In the genomic region with DNA sequence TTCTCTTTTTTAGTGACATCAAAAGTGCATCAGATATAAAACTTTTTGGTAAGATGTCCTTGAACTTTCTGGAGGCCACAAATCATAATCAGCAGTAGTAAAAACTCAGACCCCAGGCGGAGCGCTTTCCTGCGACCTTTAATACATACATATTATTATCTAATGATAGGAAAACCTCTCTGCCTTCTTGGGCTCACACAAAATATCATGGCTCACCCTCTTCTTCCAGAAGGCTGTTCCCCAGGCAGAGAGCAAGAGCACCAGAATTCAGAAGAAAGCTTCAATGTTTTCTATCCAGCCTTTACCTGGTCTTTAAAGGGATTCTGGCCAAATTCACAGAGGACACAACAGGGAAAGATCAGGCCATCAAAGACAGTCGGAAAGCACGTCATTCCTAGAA, we compare ENCODE assay signal across 26 mouse cellular contexts. TPM values are rescaled to one million over a fixed set of nuclear protein-coding genes. Genes with fewer than 3 reads are reported as not detected.
DNase-seq lines count a peak whose midpoint lies in the region; ATAC-seq and TF ChIP-seq lines count a peak whose summit lies in the region.
"Had no signal": no experiment of that assay in that cellular context is flagged by ENCODE, and none has a peak within 500 bp of the region (broad histone marks: within the 10 kb centered on the region; RNA-seq: fewer than 3 reads in every experiment).

No protein-coding gene starts in this region.

- peak; percentile 50 for DNase-seq in intestine, embryonic 14.5 days (ENCODE audit: low spot score)
- DNase-seq in neural tube, embryonic 10.5 days (ENCODE audit: extremely low spot score, low spot score), result peak; percentile 11
- DNase-seq in limb, embryonic 10.5 days (ENCODE audit: low spot score), result peak; percentile 29
- DNase-seq in kidney, postnatal 4 days, result no peak
- DNase-seq: adrenal gland, adult 8-10 months; adrenal gland, postnatal 25 days; cerebellum, adult 11-12 months; cerebellum, adult 8-10 months; cerebellum, postnatal 10 days; cerebellum, postnatal 36 days; forebrain, postnatal 0 days; gastrocnemius, adult 2 months; gastrocnemius, postnatal 14 days; heart, adult 18-20 months had no signal

- no peak overlapping the region for H3K9ac ChIP-seq in intestine, embryonic 14.5 days (ENCODE audit: low read length)
- H3K9ac ChIP-seq in intestine, postnatal 0 days (ENCODE audit: low read depth, low read length), result no peak overlapping the region
- no peak overlapping the region for H3K9ac ChIP-seq in neural tube, embryonic 15.5 days (replicated peaks)
- H3K9ac ChIP-seq: embryonic facial prominence, embryonic 15.5 days; forebrain, postnatal 0 days; heart, embryonic 13.5 days; hindbrain, embryonic 12.5 days; hindbrain, embryonic 15.5 days had no signal

- no peaks in the 10 kb centered on the region for H3K27me3 ChIP-seq in intestine, embryonic 14.5 days (replicated peaks; ENCODE audit: control insufficient read depth, insufficient read depth, low read length)
- no peaks in the 10 kb centered on the region for H3K27me3 ChIP-seq in intestine, postnatal 0 days (replicated peaks; ENCODE audit: control insufficient read depth, insufficient read depth, low read length)
- H3K27me3 ChIP-seq in neural tube, embryonic 15.5 days (replicated peaks), result no peaks in the 10 kb centered on the region
- no peaks in the 10 kb centered on the region for H3K27me3 ChIP-seq in limb, embryonic 10.5 days (ENCODE audit: low read depth, poor library complexity, severe bottlenecking)
- no peaks in the 10 kb centered on the region for H3K27me3 ChIP-seq in small intestine, adult 2 months (ENCODE audit: control insufficient read depth, insufficient read depth, low read length)
- H3K27me3 ChIP-seq: embryonic facial prominence, embryonic 15.5 days; heart, embryonic 13.5 days; hindbrain, embryonic 12.5 days; hindbrain, embryonic 15.5 days had no signal

- H3K4me2 ChIP-seq in intestine, embryonic 14.5 days (ENCODE audit: low read length), result no peak overlapping the region
- no peak overlapping the region for H3K4me2 ChIP-seq in intestine, postnatal 0 days (replicated peaks; ENCODE audit: low read depth)
- no peak overlapping the region for H3K4me2 ChIP-seq in neural tube, embryonic 15.5 days
- H3K4me2 ChIP-seq: embryonic facial prominence, embryonic 15.5 days; heart, embryonic 13.5 days; hindbrain, embryonic 12.5 days; hindbrain, embryonic 15.5 days had no signal

- H3K4me3 ChIP-seq in intestine, embryonic 14.5 days (ENCODE audit: low read depth, low read length), result no peak overlapping the region
- no peak overlapping the region for H3K4me3 ChIP-seq in intestine, postnatal 0 days (ENCODE audit: low read depth, low read length)
- H3K4me3 ChIP-seq in neural tube, embryonic 15.5 days (replicated peaks), result no peak overlapping the region
- H3K4me3 ChIP-seq in limb, embryonic 10.5 days, result 0 out of 2 replicates have a peak overlapping the region, but pooled peaks have one; percentile 10
- H3K4me3 ChIP-seq in small intestine, adult 2 months (ENCODE audit: low read depth, low read length), result no peak overlapping the region
- H3K4me3 ChIP-seq: embryonic facial prominence, embryonic 15.5 days; gastrocnemius, adult 2 months; heart, embryonic 13.5 days; hindbrain, embryonic 12.5 days; hindbrain, embryonic 15.5 days had no signal

- no peaks in the 10 kb centered on the region for H3K9me3 ChIP-seq in intestine, embryonic 14.5 days (ENCODE audit: control insufficient read depth, low read length)
- H3K9me3 ChIP-seq in intestine, postnatal 0 days (ENCODE audit: control insufficient read depth), result no peaks in the 10 kb centered on the region
- no peaks in the 10 kb centered on the region for H3K9me3 ChIP-seq in neural tube, embryonic 15.5 days (replicated peaks)
- no peaks in the 10 kb centered on the region for H3K9me3 ChIP-seq in limb, embryonic 10.5 days (replicated peaks)
- H3K9me3 ChIP-seq: embryonic facial prominence, embryonic 15.5 days; heart, embryonic 13.5 days; hindbrain, embryonic 12.5 days; hindbrain, embryonic 15.5 days had no signal

- no peak for TF ChIP-seq POLR2A in small intestine, adult 2 months (IDR thresholded peaks at IDR 0.05; ENCODE audit: low read depth, low read length)

- no peak for ATAC-seq in intestine, embryonic 14.5 days (replicated peaks; ENCODE audit: low FRiP score, low TSS enrichment, low read depth)
- ATAC-seq in intestine, postnatal 0 days, result no peak
- no peak for ATAC-seq in neural tube, embryonic 15.5 days (ENCODE audit: low FRiP score)
- no peak for ATAC-seq in megakaryocyte-erythroid progenitor cell, adult 5-6 weeks (replicated peaks; ENCODE audit: low FRiP score, low TSS enrichment, poor library complexity, severe bottlenecking)
- ATAC-seq: activated CD4-positive, CD25-positive, alpha-beta regulatory T cell, adult 4 months; CD4-positive, CD25-positive, alpha-beta regulatory T cell, adult 4 months; forebrain, embryonic 14.5 days; forebrain, postnatal 0 days had no signal

- no peaks in the 10 kb centered on the region for H3K36me3 ChIP-seq in intestine, embryonic 14.5 days (ENCODE audit: control insufficient read depth, insufficient read depth, low read length)
- H3K36me3 ChIP-seq in intestine, postnatal 0 days (ENCODE audit: control insufficient read depth, insufficient read depth), result no peaks in the 10 kb centered on the region
- no peaks in the 10 kb centered on the region for H3K36me3 ChIP-seq in neural tube, embryonic 15.5 days
- peaks cover 29% of the 10 kb centered on the region for H3K36me3 ChIP-seq in limb, embryonic 10.5 days
- no peaks in the 10 kb centered on the region for H3K36me3 ChIP-seq in small intestine, adult 2 months (ENCODE audit: control insufficient read depth, insufficient read depth, low read length)
- H3K36me3 ChIP-seq: embryonic facial prominence, embryonic 15.5 days; heart, embryonic 13.5 days; hindbrain, embryonic 12.5 days; hindbrain, embryonic 15.5 days had no signal

- H3K27ac ChIP-seq in intestine, embryonic 14.5 days (ENCODE audit: low read depth), result no peak overlapping the region
- H3K27ac ChIP-seq in intestine, postnatal 0 days (ENCODE audit: low read depth, low read length), result no peak overlapping the region
- H3K27ac ChIP-seq in neural tube, embryonic 15.5 days (replicated peaks), result no peak overlapping the region
- H3K27ac ChIP-seq in limb, embryonic 10.5 days, result no peak overlapping the region; the same call in 1 of the 2 replicates
- peak overlapping the region; percentile 21; the same call in 1 of the 2 replicates for H3K27ac ChIP-seq in small intestine, adult 2 months (ENCODE audit: insufficient read depth, low read depth, low read length)
- H3K27ac ChIP-seq: embryonic facial prominence, embryonic 15.5 days; heart, embryonic 13.5 days; hindbrain, embryonic 12.5 days; hindbrain, embryonic 15.5 days had no signal

- WGBS in intestine, embryonic 14.5 days, result 68% methylated on average over 5 of the region's 5 CpGs
- 53% methylated on average over 5 of the region's 5 CpGs for WGBS in intestine, postnatal 0 days
- WGBS in neural tube, embryonic 15.5 days, result 92% methylated on average over 5 of the region's 5 CpGs
- 61% methylated on average over 5 of the region's 5 CpGs for WGBS in limb, embryonic 10.5 days
- 34% methylated on average over 5 of the region's 5 CpGs for WGBS in small intestine, adult 2 months

- H3K4me1 ChIP-seq in intestine, embryonic 14.5 days (replicated peaks; ENCODE audit: control insufficient read depth, insufficient read depth, low read length), result peaks cover 28% of the 10 kb centered on the region
- H3K4me1 ChIP-seq in intestine, postnatal 0 days (replicated peaks; ENCODE audit: control insufficient read depth, insufficient read depth, low read length), result peaks cover 21% of the 10 kb centered on the region
- H3K4me1 ChIP-seq in neural tube, embryonic 15.5 days, result peaks cover 7% of the 10 kb centered on the region
- H3K4me1 ChIP-seq in limb, embryonic 10.5 days, result peaks cover 79% of the 10 kb centered on the region
- H3K4me1 ChIP-seq in small intestine, adult 2 months (ENCODE audit: control insufficient read depth, insufficient read depth, insufficient read length, low read length), result peaks cover 36% of the 10 kb centered on the region
- H3K4me1 ChIP-seq: hindbrain, embryonic 15.5 days had no signal

- TF ChIP-seq CTCF in intestine, postnatal 0 days (IDR thresholded peaks at IDR 0.05; ENCODE audit: low read depth), result no peak
- no peak for TF ChIP-seq CTCF in small intestine, adult 2 months (IDR thresholded peaks at IDR 0.05; ENCODE audit: extremely low read depth, insufficient read length, insufficient replicate concordance, low read depth, low read length)

RNA-seq across cellular contexts. Expression of gene Lpar1, which starts 23.0 kb away (rescaled TPM):
- 57.0 and 66.2 TPM in 2 replicates for polyA plus RNA-seq in intestine, embryonic 14.5 days (2014; fragmentation: Nextera tagmentation; extraction: Ambion mirVana)
- 64.9 and 70.3 TPM in 2 replicates for polyA plus RNA-seq in intestine, postnatal 0 days (2015; fragmentation: Nextera tagmentation; extraction: Ambion mirVana)
- 15.9 and 25.3 TPM in 2 replicates for polyA plus RNA-seq in neural tube, embryonic 15.5 days (2015; fragmentation: Nextera tagmentation; extraction: Ambion mirVana)
- 197 and 253 TPM in 2 replicates for polyA plus RNA-seq in limb, embryonic 10.5 days (2016; fragmentation: Nextera tagmentation; extraction: Ambion mirVana)
- 32.1 and 47.0 TPM in 2 replicates for polyA plus RNA-seq in small intestine, adult 2 months (2012; rRNA removed)
- total RNA-seq in megakaryocyte-erythroid progenitor cell, adult 5-6 weeks (2014; fragmentation: Nextera tagmentation), result 0.13 TPM in 1 of 2 replicates, not detected in the other
- total RNA-seq in megakaryocyte-erythroid progenitor cell, adult 5-6 weeks (2017), result not detected in 2 replicates
- total RNA-seq: MEL had no signal
- polyA plus RNA-seq: activated CD4-positive, CD25-positive, alpha-beta regulatory T cell, adult 4 months; CD4-positive, CD25-positive, alpha-beta regulatory T cell, adult 4 months had no signal

Comparison
In these comparisons a context has a peak if more than half of its experiments do, and no peak if none do; other contexts are left out.
1. DNase-seq: peak in intestine, embryonic 14.5 days (single experiment), neural tube, embryonic 10.5 days (single experiment) and limb, embryonic 10.5 days (single experiment); none in kidney, postnatal 4 days (0 of 2).